8 mouse cellular contexts compared by ENCODE assay signal in the genomic region with DNA sequence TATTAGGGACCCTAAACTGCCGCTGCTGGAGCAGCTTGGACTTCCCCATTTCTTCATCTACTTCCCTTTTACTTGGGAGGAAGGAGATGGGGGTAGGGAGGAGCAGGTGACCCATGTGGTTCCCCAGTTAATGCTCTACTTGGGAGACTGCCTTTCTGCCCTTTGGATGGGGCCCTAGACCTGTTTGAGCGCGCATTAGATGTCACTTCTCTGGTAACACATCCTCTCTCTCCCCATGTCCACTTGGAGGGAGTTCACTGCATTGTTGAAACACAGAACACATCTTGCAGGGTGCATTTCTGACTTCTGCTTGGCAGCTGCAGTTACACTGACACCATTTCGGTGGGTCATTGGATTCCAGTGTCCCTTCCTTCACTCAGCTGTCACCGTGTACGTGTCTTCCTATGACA. TPM values are rescaled to one million over a fixed set of nuclear protein-coding genes. Genes with fewer than 3 reads are reported as not detected.
DNase-seq lines count a peak whose midpoint lies in the region; ATAC-seq and TF ChIP-seq lines count a peak whose summit lies in the region.

No protein-coding gene starts in this region.

- no peak overlapping the region for H3K27ac ChIP-seq in embryonic facial prominence, embryonic 15.5 days (replicated peaks)
- H3K27ac ChIP-seq in hindbrain, embryonic 14.5 days: peak overlapping the region; percentile 95
- peak overlapping the region; percentile 88 for H3K27ac ChIP-seq in lung, embryonic 16.5 days (ENCODE audit: low read length)
- peak overlapping the region; percentile 92 for H3K27ac ChIP-seq in stomach, postnatal 0 days (replicated peaks)

- peak; percentile 58 for DNase-seq in layer of hippocampus, adult 9-11 months
- no peak for DNase-seq in layer of hippocampus, postnatal 25 days (ENCODE audit: extremely low spot score in 1 of 2, low spot score in 1 of 2)
- no peak for DNase-seq in hindbrain, embryonic 14.5 days (ENCODE audit: low spot score)
- peak; percentile 26 for DNase-seq in stomach, postnatal 0 days (ENCODE audit: low spot score)
- DNase-seq in testis, postnatal 14 days (ENCODE audit: low spot score): no peak
- no peak for DNase-seq in embryo, embryonic 9.5 days (ENCODE audit: extremely low spot score)

- H3K9ac ChIP-seq in embryonic facial prominence, embryonic 15.5 days: no peak overlapping the region
- H3K9ac ChIP-seq in hindbrain, embryonic 14.5 days: peak overlapping the region; percentile 91; the same call in 1 of the 2 replicates
- H3K9ac ChIP-seq in lung, embryonic 16.5 days (ENCODE audit: low read length): peak overlapping the region; percentile 35
- H3K9ac ChIP-seq in stomach, postnatal 0 days (ENCODE audit: low read length): 0 out of 2 replicates have a peak overlapping the region, but pooled peaks have one; percentile 4

- no peak for TF ChIP-seq EP300 in stomach, postnatal 0 days (optimal IDR thresholded peaks at IDR 0.05)

- ATAC-seq in embryonic facial prominence, embryonic 15.5 days (ENCODE audit: insufficient number of reproducible peaks, low FRiP score, low TSS enrichment, low read depth): no peak
- ATAC-seq in hindbrain, embryonic 14.5 days (ENCODE audit: low FRiP score): no peak
- ATAC-seq in lung, embryonic 16.5 days (ENCODE audit: low read depth): no peak
- ATAC-seq in stomach, postnatal 0 days (ENCODE audit: low FRiP score, low TSS enrichment): 0 out of 2 replicates have a peak, but pooled peaks have one; percentile 8

- H3K4me2 ChIP-seq in embryonic facial prominence, embryonic 15.5 days (replicated peaks): 0 out of 2 replicates have a peak overlapping the region, but pooled peaks have one; percentile 46
- peak overlapping the region; percentile 61 for H3K4me2 ChIP-seq in hindbrain, embryonic 14.5 days (replicated peaks)
- peak overlapping the region; percentile 56 for H3K4me2 ChIP-seq in lung, embryonic 16.5 days (ENCODE audit: low read depth, low read length)
- H3K4me2 ChIP-seq in stomach, postnatal 0 days (replicated peaks; ENCODE audit: low read depth): peak overlapping the region; percentile 51

- 49% methylated on average over 6 of the region's 6 CpGs for WGBS in embryonic facial prominence, embryonic 15.5 days
- WGBS in hindbrain, embryonic 14.5 days: 38% methylated on average over 6 of the region's 6 CpGs
- WGBS in lung, embryonic 16.5 days: 24% methylated on average over 6 of the region's 6 CpGs
- WGBS in stomach, postnatal 0 days: 36% methylated on average over 6 of the region's 6 CpGs

- H3K4me3 ChIP-seq in embryonic facial prominence, embryonic 15.5 days (replicated peaks): no peak overlapping the region
- peak overlapping the region; percentile 63 for H3K4me3 ChIP-seq in hindbrain, embryonic 14.5 days (replicated peaks; ENCODE audit: low read length)
- H3K4me3 ChIP-seq in lung, embryonic 16.5 days (ENCODE audit: low read length): peak overlapping the region; percentile 64; the same call in 1 of the 2 replicates
- peak overlapping the region; percentile 60; the same call in 1 of the 2 replicates for H3K4me3 ChIP-seq in stomach, postnatal 0 days (ENCODE audit: low read depth, low read length)

- TF ChIP-seq CTCF in stomach, postnatal 0 days (IDR thresholded peaks at IDR 0.05; ENCODE audit: low read depth): no peak

- no peaks in the 10 kb centered on the region for H3K9me3 ChIP-seq in embryonic facial prominence, embryonic 15.5 days (replicated peaks)
- H3K9me3 ChIP-seq in hindbrain, embryonic 14.5 days (ENCODE audit: control insufficient read depth, low read length): no peaks in the 10 kb centered on the region
- no peaks in the 10 kb centered on the region for H3K9me3 ChIP-seq in lung, embryonic 16.5 days (ENCODE audit: control insufficient read depth, low read length)
- no peaks in the 10 kb centered on the region for H3K9me3 ChIP-seq in stomach, postnatal 0 days (ENCODE audit: control insufficient read depth, low read length)

- H3K36me3 ChIP-seq in embryonic facial prominence, embryonic 15.5 days: no peaks in the 10 kb centered on the region
- peaks cover 12% of the 10 kb centered on the region for H3K36me3 ChIP-seq in hindbrain, embryonic 14.5 days (replicated peaks; ENCODE audit: control insufficient read depth, insufficient read depth)
- H3K36me3 ChIP-seq in lung, embryonic 16.5 days (ENCODE audit: control insufficient read depth, insufficient read depth, low read length): peaks cover 2% of the 10 kb centered on the region; the same call in 1 of the 2 replicates
- no peaks in the 10 kb centered on the region for H3K36me3 ChIP-seq in stomach, postnatal 0 days (ENCODE audit: control insufficient read depth, insufficient read depth, low read length)

- H3K27me3 ChIP-seq in embryonic facial prominence, embryonic 15.5 days: peaks cover 17% of the 10 kb centered on the region
- peaks cover 11% of the 10 kb centered on the region; the same call in 1 of the 2 replicates for H3K27me3 ChIP-seq in hindbrain, embryonic 14.5 days (ENCODE audit: control insufficient read depth, insufficient read depth, low read length)
- H3K27me3 ChIP-seq in lung, embryonic 16.5 days (ENCODE audit: control insufficient read depth, insufficient read depth, low read depth, low read length): no peaks in the 10 kb centered on the region
- no peaks in the 10 kb centered on the region for H3K27me3 ChIP-seq in stomach, postnatal 0 days (ENCODE audit: control insufficient read depth, insufficient read depth, low read length)

- H3K4me1 ChIP-seq in embryonic facial prominence, embryonic 15.5 days: no peaks in the 10 kb centered on the region
- peaks cover 15% of the 10 kb centered on the region; the same call in 1 of the 2 replicates for H3K4me1 ChIP-seq in hindbrain, embryonic 14.5 days (replicated peaks; ENCODE audit: control insufficient read depth, insufficient read depth, low read length)
- H3K4me1 ChIP-seq in lung, embryonic 16.5 days (replicated peaks; ENCODE audit: control insufficient read depth, insufficient read depth, low read length): peaks cover 7% of the 10 kb centered on the region; the same call in 1 of the 2 replicates
- H3K4me1 ChIP-seq in stomach, postnatal 0 days (replicated peaks; ENCODE audit: control insufficient read depth, insufficient read depth): no peaks in the 10 kb centered on the region

RNA-seq across cellular contexts. Expression of a gene that starts 1.2 kb away (rescaled TPM):
- total RNA-seq in layer of hippocampus, postnatal 25 days (2021): 1,000 to 10,000 TPM; 1,648 to 1,826 TPM
- polyA plus RNA-seq in embryonic facial prominence, embryonic 15.5 days (2015; fragmentation: Nextera tagmentation; extraction: Ambion mirVana): 2,315 and 2,583 TPM in 2 replicates
- polyA plus RNA-seq in hindbrain, embryonic 14.5 days (2014; fragmentation: Nextera tagmentation; extraction: Ambion mirVana): 4,629 and 5,303 TPM in 2 replicates
- 6,019 and 6,084 TPM in 2 replicates for polyA plus RNA-seq in lung, embryonic 16.5 days (2015; fragmentation: Nextera tagmentation; extraction: Ambion mirVana)
- polyA plus RNA-seq in stomach, postnatal 0 days (2015; fragmentation: Nextera tagmentation; extraction: Ambion mirVana): 6,456 and 7,015 TPM in 2 replicates

RNA-seq across cellular contexts. Expression of a gene that starts 53.8 kb away (rescaled TPM):
- under 1 TPM; 0.14 to 0.20 TPM for total RNA-seq in layer of hippocampus, postnatal 25 days (2021)
- polyA plus RNA-seq in embryonic facial prominence, embryonic 15.5 days (2015; fragmentation: Nextera tagmentation; extraction: Ambion mirVana): 0.44 and 0.72 TPM in 2 replicates
- 0.32 and 0.35 TPM in 2 replicates for polyA plus RNA-seq in hindbrain, embryonic 14.5 days (2014; fragmentation: Nextera tagmentation; extraction: Ambion mirVana)
- polyA plus RNA-seq in lung, embryonic 16.5 days (2015; fragmentation: Nextera tagmentation; extraction: Ambion mirVana): 0.55 and 0.85 TPM in 2 replicates
- 0.24 and 0.58 TPM in 2 replicates for polyA plus RNA-seq in stomach, postnatal 0 days (2015; fragmentation: Nextera tagmentation; extraction: Ambion mirVana)

Comparison
In these comparisons a context has a peak if more than half of its experiments do, and no peak if none do; other contexts are left out.
1. DNase-seq: peak in layer of hippocampus, adult 9-11 months (single experiment) and stomach, postnatal 0 days (single experiment); none in layer of hippocampus, postnatal 25 days (0 of 2), hindbrain, embryonic 14.5 days (single experiment), testis, postnatal 14 days (single experiment) and embryo, embryonic 9.5 days (single experiment).
2. Peak in every context shown above with its lines, with median percentiles within 50 percentile points of each other: H3K4me2 ChIP-seq.